Mouse (Mus musculus) hindbrain, embryonic 16.5 days (tissue): ENCODE data around the gene H1f0. TPM values are rescaled to one million over a fixed set of nuclear protein-coding genes. Genes with fewer than 3 reads are reported as not detected.
A peak's percentile ranks its signal among the peaks of the same experiment; 100 is the strongest.
"Not testable (repeated sequence)": the region's sequence is repeated elsewhere in the genome, so short reads cannot be mapped to it uniquely, and the experiment has no call there.

ENCODE experiments used
- ATAC-seq: fragments of 200-750 bp; cut with Nextera tagmentation; 2 replicates; pipeline ENCODE4 v1.8.0; 2017; ENCODE audit warnings: moderate TSS enrichment, moderate library complexity
- H3K27ac ChIP-seq: fragments of 300-500 bp; sonication (generic); 2 replicates; pipeline ENCODE4 v1.5.1; 2014; ENCODE audit warnings: low read depth, mild to moderate bottlenecking, control low read depth, low read length, moderate library complexity
- H3K27me3 ChIP-seq: fragments of 300-500 bp; sonication (generic); replicated peaks from 2 replicates; pipeline ENCODE4 v1.6.1; 2014; ENCODE audit warnings: low read length; ENCODE audit not compliant: control insufficient read depth, insufficient read depth
- H3K36me3 ChIP-seq: fragments of 300-500 bp; sonication (generic); 2 replicates; pipeline ENCODE4 v1.6.1; 2014; ENCODE audit warnings: mild to moderate bottlenecking, low read length, moderate library complexity, mixed read lengths; ENCODE audit not compliant: control insufficient read depth, insufficient read depth
- H3K4me1 ChIP-seq: fragments of 300-500 bp; sonication (generic); 2 replicates; pipeline ENCODE4 v1.6.1; 2014; ENCODE audit warnings: low read depth, low read length; ENCODE audit not compliant: control insufficient read depth, insufficient read depth
- H3K4me2 ChIP-seq: fragments of 300-500 bp; sonication (generic); 2 replicates; pipeline ENCODE4 v1.6.1; 2014; ENCODE audit warnings: mild to moderate bottlenecking, low read length, control low read depth, moderate library complexity
- H3K4me3 ChIP-seq: fragments of 300-500 bp; sonication (generic); 2 replicates; pipeline ENCODE4 v1.5.1; 2014; ENCODE audit warnings: mild to moderate bottlenecking, low read length, control low read depth, moderate library complexity
- H3K9ac ChIP-seq: fragments of 300-500 bp; sonication (generic); 2 replicates; pipeline ENCODE4 v1.6.1; 2014; ENCODE audit warnings: low read depth, mild to moderate bottlenecking, control low read depth, low read length, moderate library complexity
- H3K9me3 ChIP-seq: fragments of 300-500 bp; sonication (generic); 2 replicates; pipeline ENCODE4 v1.6.1; 2014; ENCODE audit warnings: mild to moderate bottlenecking, low read length, moderate library complexity; ENCODE audit not compliant: control insufficient read depth
- WGBS: fragments of 180-500 bp; shearing (Covaris S2); extraction: QIAGEN DNeasy Blood & Tissue Kit; methylation state at CpG from one replicate; pipeline ENCODE4 v1.1.7; 2014; 5-methylcytosine and 5-hydroxymethylcytosine counted together
- polyA plus RNA-seq: library from polyadenylated mRNA; unstranded; fragments of >200 nt; fragmentation: Nextera tagmentation; extraction: Ambion mirVana; gene quantifications from 2 replicates; pipeline ENCODE4 v1.2.1, GENCODE M21; 2015

The H1f0 gene
- polyA plus RNA-seq, 1 experiment from 2014 or later, result 200 TPM

- Histone ChIP-seq H3K9ac (no peak overlapping the region; the same call in 1 of the 2 replicates), H3K4me2 (no peak overlapping the region), H3K36me3 (peaks cover 27% of the 10 kb centered on the region), H3K27me3 (no peaks in the 10 kb centered on the region), H3K4me1 (no peaks in the 10 kb centered on the region), H3K4me3 (no peak overlapping the region), H3K9me3 (no peaks in the 10 kb centered on the region), H3K27ac (peak overlapping the region; percentile 56; the same call in 1 of the 2 replicates)
- peak; percentile 29; the same call in 1 of the 2 replicates for ATAC-seq
- 69% methylated on average over 7 of the region's 7 CpGs for WGBS
Observed at GRCm38 (mm10) chr15:79000357-79000791, 27.9 kb upstream of the H1f0 start.

DNA sequence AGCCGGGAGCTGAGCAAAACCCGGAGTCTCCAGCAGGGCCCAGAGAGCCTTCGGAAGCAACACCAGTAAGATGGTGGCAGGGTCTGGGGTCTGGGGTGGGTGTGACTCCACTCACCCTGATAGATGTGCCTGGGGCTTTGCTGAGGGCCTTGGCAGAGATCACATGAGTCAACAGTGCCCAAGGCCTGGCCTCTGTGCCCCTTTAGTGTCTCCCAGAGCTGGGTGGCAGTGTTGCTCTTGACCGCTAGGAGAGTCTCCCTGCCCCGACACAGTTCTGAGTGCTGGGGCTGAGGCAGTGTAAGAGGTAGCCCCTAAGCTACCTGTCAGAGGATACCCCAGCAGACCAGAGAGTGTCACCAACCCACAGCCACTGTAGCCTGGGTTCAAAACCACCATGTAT is 26.7 kb upstream of the H1f0 start:
- H3K9ac ChIP-seq, result no peak overlapping the region
- H3K4me2 ChIP-seq, result no peak overlapping the region
- no peaks in the 10 kb centered on the region for H3K9me3 ChIP-seq
- H3K4me3 ChIP-seq, result no peak overlapping the region
- no peak overlapping the region for H3K27ac ChIP-seq
- WGBS, result 93% methylated on average over 5 of the region's 5 CpGs
- H3K36me3 ChIP-seq, result peaks cover 30% of the 10 kb centered on the region
- no peaks in the 10 kb centered on the region for H3K4me1 ChIP-seq
- no peaks in the 10 kb centered on the region for H3K27me3 ChIP-seq
- no peak for ATAC-seq

GRCm38 (mm10) chr15:79002036-79002435 is 26.2 kb upstream of the H1f0 start:
- H3K4me2 ChIP-seq, result no peak overlapping the region
- ATAC-seq, result no peak
- WGBS, result 59% methylated on average over 19 of the region's 19 CpGs
- H3K9me3 ChIP-seq, result no peaks in the 10 kb centered on the region
- peaks cover 30% of the 10 kb centered on the region for H3K36me3 ChIP-seq
- H3K27ac ChIP-seq, result no peak overlapping the region
- H3K27me3 ChIP-seq, result no peaks in the 10 kb centered on the region
- H3K9ac ChIP-seq, result no peak overlapping the region
- H3K4me3 ChIP-seq, result no peak overlapping the region
- H3K4me1 ChIP-seq, result no peaks in the 10 kb centered on the region

DNA sequence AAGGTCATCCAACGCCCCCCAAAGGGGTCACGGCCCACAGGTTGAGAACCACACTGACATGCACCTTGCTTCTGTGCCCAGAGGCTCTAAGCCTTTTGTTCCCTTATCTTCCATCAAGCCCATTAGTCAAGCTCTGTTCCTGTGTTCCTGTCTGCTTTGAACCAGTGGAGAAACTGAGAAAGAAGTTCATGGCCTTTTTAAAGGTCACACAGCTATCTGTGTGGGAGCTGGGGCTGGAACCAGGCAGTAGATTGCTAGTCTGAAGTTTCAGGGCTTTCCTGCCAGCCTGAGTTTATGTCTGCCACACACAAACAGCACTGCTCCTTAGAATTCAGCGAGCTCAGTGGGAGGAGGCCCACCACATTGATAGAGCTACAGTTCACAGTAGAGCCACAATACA is 25.2 kb upstream of the H1f0 start:
- ATAC-seq, result no peak
- Histone ChIP-seq H3K9ac (no peak overlapping the region), H3K27ac (no peak overlapping the region), H3K36me3 (peaks cover 30% of the 10 kb centered on the region), H3K9me3 (no peaks in the 10 kb centered on the region), H3K4me1 (no peaks in the 10 kb centered on the region), H3K27me3 (no peaks in the 10 kb centered on the region), H3K4me3 (no peak overlapping the region), H3K4me2 (no peak overlapping the region)
- 91% methylated on average over 3 of the region's 3 CpGs for WGBS

- Histone ChIP-seq H3K9ac (no peak overlapping the region), H3K4me3 (no peak overlapping the region), H3K4me2 (no peak overlapping the region), H3K27ac (no peak overlapping the region), H3K27me3 (no peaks in the 10 kb centered on the region), H3K9me3 (no peaks in the 10 kb centered on the region), H3K36me3 (peaks cover 24% of the 10 kb centered on the region), H3K4me1 (no peaks in the 10 kb centered on the region)
- ATAC-seq, result no peak
- whole genome bisulfite sequencing, result 87% methylated on average over 9 of the region's 9 CpGs
Observed at GRCm38 (mm10) chr15:79005581-79005980, 22.7 kb upstream of the H1f0 start.

GRCm38 (mm10) chr15:79006638-79007037 is 21.6 kb upstream of the H1f0 start:
- no peak overlapping the region for H3K9ac ChIP-seq
- H3K27ac ChIP-seq, result no peak overlapping the region
- H3K36me3 ChIP-seq, result peaks cover 21% of the 10 kb centered on the region
- no peak overlapping the region for H3K4me3 ChIP-seq
- no peak overlapping the region for H3K4me2 ChIP-seq
- H3K4me1 ChIP-seq, result no peaks in the 10 kb centered on the region
- no peaks in the 10 kb centered on the region for H3K27me3 ChIP-seq
- ATAC-seq, result 0 out of 2 replicates have a peak, but pooled peaks have one; percentile 37
- H3K9me3 ChIP-seq, result no peaks in the 10 kb centered on the region
- 71% methylated on average over 3 of the region's 3 CpGs for WGBS

DNA sequence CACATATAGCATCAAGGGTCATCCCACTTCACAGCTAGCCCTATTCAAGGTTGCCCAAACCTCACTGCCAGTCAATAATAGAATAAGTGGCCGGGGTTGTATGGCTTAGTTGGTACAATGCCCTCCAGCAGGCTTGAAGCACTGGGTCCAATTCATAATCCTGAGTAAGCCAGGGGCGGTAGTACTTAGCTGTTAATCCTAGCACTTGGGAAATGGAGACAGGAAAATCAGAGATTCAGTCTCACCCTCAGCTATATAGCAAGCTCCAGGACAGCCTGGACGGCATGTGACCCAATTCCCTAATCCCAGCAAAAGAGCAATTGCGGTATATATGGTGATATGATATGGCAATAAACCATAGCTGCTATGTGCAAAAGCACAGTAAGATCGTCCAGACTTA is 21.2 kb upstream of the H1f0 start:
- Histone ChIP-seq H3K27me3 (no peaks in the 10 kb centered on the region), H3K4me2 (no peak overlapping the region), H3K9ac (no peak overlapping the region), H3K9me3 (no peaks in the 10 kb centered on the region), H3K27ac (no peak overlapping the region), H3K4me1 (no peaks in the 10 kb centered on the region), H3K4me3 (no peak overlapping the region), H3K36me3 (peaks cover 19% of the 10 kb centered on the region)
- WGBS, result 93% methylated on average over 5 of the region's 5 CpGs
- no peak for ATAC-seq

GRCm38 (mm10) chr15:79007836-79008235 is 20.4 kb upstream of the H1f0 start:
- H3K4me1 ChIP-seq, ATAC-seq: not testable (repeated sequence)

GRCm38 (mm10) chr15:79009734-79010133 is 18.5 kb upstream of the H1f0 start:
- no peaks in the 10 kb centered on the region for H3K4me1 ChIP-seq
- H3K9me3 ChIP-seq, result no peaks in the 10 kb centered on the region
- H3K4me3 ChIP-seq, result no peak overlapping the region
- WGBS, result 64% methylated on average over 5 of the region's 5 CpGs
- no peak for ATAC-seq
- H3K4me2 ChIP-seq, result no peak overlapping the region
- no peak overlapping the region for H3K9ac ChIP-seq
- H3K27ac ChIP-seq, result no peak overlapping the region
- peaks cover 11% of the 10 kb centered on the region for H3K36me3 ChIP-seq
- no peaks in the 10 kb centered on the region for H3K27me3 ChIP-seq

More at GRCm38 (mm10) chr15:79007836-79008235, 20.4 kb upstream of the H1f0 start:
- not testable (repeated sequence) for H3K9ac ChIP-seq, H3K27ac ChIP-seq, H3K4me3 ChIP-seq, H3K9me3 ChIP-seq, H3K4me2 ChIP-seq, H3K27me3 ChIP-seq
- 91% methylated on average over 6 of the region's 6 CpGs for WGBS
- peaks cover 19% of the 10 kb centered on the region for H3K36me3 ChIP-seq

GRCm38 (mm10) chr15:79011550-79011949 is 16.7 kb upstream of the H1f0 start:
- WGBS, result 27% methylated on average over 10 of the region's 10 CpGs
- Histone ChIP-seq H3K4me3 (no peak overlapping the region), H3K4me1 (no peaks in the 10 kb centered on the region), H3K9ac (no peak overlapping the region), H3K27ac (no peak overlapping the region), H3K4me2 (no peak overlapping the region), H3K36me3 (peaks cover 2% of the 10 kb centered on the region; the same call in 1 of the 2 replicates), H3K9me3 (no peaks in the 10 kb centered on the region), H3K27me3 (no peaks in the 10 kb centered on the region)
- no peak for ATAC-seq
